Mouse (Mus musculus) intestine, embryonic 15.5 days (tissue): Measurements from ENCODE around the gene Med13l. TPM values are rescaled to one million over a fixed set of nuclear protein-coding genes. Genes with fewer than 3 reads are reported as not detected.

Experiments used
- ATAC-seq: fragments of 200-750 bp; cut with Nextera tagmentation; 2 replicates; pipeline ENCODE4 v1.8.0; 2017; ENCODE audit warnings: moderate TSS enrichment, moderate library complexity
- H3K27ac ChIP-seq: fragments of 300-500 bp; sonication (generic); 2 replicates; pipeline ENCODE4 v1.5.1; 2015; ENCODE audit warnings: mild to moderate bottlenecking, inconsistent platforms
- H3K27me3 ChIP-seq: fragments of 300-500 bp; sonication (generic); replicated peaks from 2 replicates; pipeline ENCODE4 v1.6.1; 2015; ENCODE audit warnings: inconsistent platforms
- H3K36me3 ChIP-seq: fragments of 300-500 bp; sonication (generic); 2 replicates; pipeline ENCODE4 v1.6.1; 2015; ENCODE audit warnings: inconsistent platforms
- H3K4me1 ChIP-seq: fragments of 300-500 bp; sonication (generic); replicated peaks from 2 replicates; pipeline ENCODE4 v1.6.1; 2015; ENCODE audit warnings: inconsistent platforms
- H3K4me2 ChIP-seq: fragments of 300-500 bp; sonication (generic); replicated peaks from 2 replicates; pipeline ENCODE4 v1.6.1; 2015; ENCODE audit warnings: mild to moderate bottlenecking, inconsistent platforms
- H3K4me3 ChIP-seq: fragments of 300-500 bp; sonication (generic); replicated peaks from 2 replicates; pipeline ENCODE4 v1.5.1; 2015; ENCODE audit warnings: inconsistent platforms
- H3K9ac ChIP-seq: fragments of 300-500 bp; sonication (generic); 2 replicates; pipeline ENCODE4 v1.6.1; 2015; ENCODE audit warnings: inconsistent platforms
- H3K9me3 ChIP-seq: fragments of 300-500 bp; sonication (generic); 2 replicates; pipeline ENCODE4 v1.6.1; 2016; ENCODE audit warnings: inconsistent platforms
- WGBS: fragments of 180-500 bp; shearing (Covaris S2); methylation state at CpG from one replicate; pipeline ENCODE4 v1.1.7; 2015; 5-methylcytosine and 5-hydroxymethylcytosine counted together
- polyA plus RNA-seq: library from polyadenylated mRNA; unstranded; fragments of >200 nt; fragmentation: Nextera tagmentation; extraction: Ambion mirVana; gene quantifications from 2 replicates; pipeline ENCODE4 v1.2.1, GENCODE M21; 2015

Med13l gene
- polyA plus RNA-seq, 1 experiment from 2014 or later, result 10.0 TPM

- 31% methylated on average over 9 of the region's 9 CpGs for WGBS
These were observed 142.2 kb downstream of the Med13l start for GRCm38 (mm10) chr5:118702674-118703073.

GRCm38 (mm10) chr5:118704148-118704547, 143.7 kb downstream of the Med13l start:
- H3K4me1 ChIP-seq, result peaks cover 39% of the 10 kb centered on the region
- no peaks in the 10 kb centered on the region for H3K27me3 ChIP-seq
- H3K4me2 ChIP-seq, result no peak overlapping the region
- no peaks in the 10 kb centered on the region for H3K36me3 ChIP-seq
- WGBS, result 86% methylated on average over 3 of the region's 3 CpGs
- H3K4me3 ChIP-seq, result no peak overlapping the region
- H3K9me3 ChIP-seq, result no peaks in the 10 kb centered on the region
- no peak for ATAC-seq
- H3K9ac ChIP-seq, result no peak overlapping the region
- no peak overlapping the region for H3K27ac ChIP-seq

More at GRCm38 (mm10) chr5:118702674-118703073, 142.2 kb downstream of the Med13l start:
- Histone ChIP-seq H3K27me3 (no peaks in the 10 kb centered on the region), H3K4me2 (no peak overlapping the region), H3K9me3 (no peaks in the 10 kb centered on the region), H3K36me3 (no peaks in the 10 kb centered on the region), H3K4me1 (peaks cover 29% of the 10 kb centered on the region), H3K9ac (no peak overlapping the region), H3K27ac (no peak overlapping the region), H3K4me3 (no peak overlapping the region)
- ATAC-seq, result no peak

GRCm38 (mm10) chr5:118704960-118705359, 144.5 kb downstream of the Med13l start:
- 79% methylated on average over 9 of the region's 9 CpGs for WGBS
- H3K27ac ChIP-seq, result no peak overlapping the region
- no peak for ATAC-seq
- H3K9me3 ChIP-seq, result no peaks in the 10 kb centered on the region
- no peaks in the 10 kb centered on the region for H3K36me3 ChIP-seq
- H3K27me3 ChIP-seq, result no peaks in the 10 kb centered on the region
- no peak overlapping the region for H3K4me2 ChIP-seq
- no peak overlapping the region for H3K9ac ChIP-seq
- H3K4me3 ChIP-seq, result no peak overlapping the region
- peaks cover 45% of the 10 kb centered on the region for H3K4me1 ChIP-seq

GRCm38 (mm10) chr5:118706009-118706408, 145.5 kb downstream of the Med13l start:
- WGBS, result 71% methylated on average over 6 of the region's 6 CpGs
- Histone ChIP-seq H3K4me3 (no peak overlapping the region), H3K4me1 (peaks cover 46% of the 10 kb centered on the region), H3K27ac (no peak overlapping the region), H3K4me2 (no peak overlapping the region), H3K9me3 (no peaks in the 10 kb centered on the region), H3K27me3 (no peaks in the 10 kb centered on the region), H3K36me3 (no peaks in the 10 kb centered on the region), H3K9ac (no peak overlapping the region)
- ATAC-seq, result no peak

GRCm38 (mm10) chr5:118706414-118706813, 145.9 kb downstream of the Med13l start:
- Histone ChIP-seq H3K27ac (no peak overlapping the region), H3K4me2 (no peak overlapping the region), H3K9me3 (no peaks in the 10 kb centered on the region), H3K4me1 (peaks cover 46% of the 10 kb centered on the region), H3K9ac (no peak overlapping the region), H3K36me3 (no peaks in the 10 kb centered on the region), H3K27me3 (no peaks in the 10 kb centered on the region), H3K4me3 (no peak overlapping the region)
- 57% methylated on average over 3 of the region's 3 CpGs for WGBS
- ATAC-seq, result no peak

- no peaks in the 10 kb centered on the region for H3K36me3 ChIP-seq
- H3K27me3 ChIP-seq, result no peaks in the 10 kb centered on the region
- H3K27ac ChIP-seq, result no peak overlapping the region
- no peak overlapping the region for H3K4me2 ChIP-seq
- no peak overlapping the region for H3K4me3 ChIP-seq
- H3K9me3 ChIP-seq, result no peaks in the 10 kb centered on the region
- 68% methylated on average over 5 of the region's 5 CpGs for WGBS
- ATAC-seq, result no peak
- H3K4me1 ChIP-seq, result peaks cover 42% of the 10 kb centered on the region
- H3K9ac ChIP-seq, result no peak overlapping the region
These were observed 147.0 kb downstream of the Med13l start for GRCm38 (mm10) chr5:118707501-118707900.

- Histone ChIP-seq H3K4me1 (peaks cover 34% of the 10 kb centered on the region), H3K9ac (no peak overlapping the region), H3K36me3 (no peaks in the 10 kb centered on the region), H3K27me3 (no peaks in the 10 kb centered on the region), H3K9me3 (no peaks in the 10 kb centered on the region), H3K4me3 (no peak overlapping the region), H3K27ac (peak overlapping the region; percentile 36; the same call in 1 of the 2 replicates), H3K4me2 (no peak overlapping the region)
- 49% methylated on average over 16 of the region's 16 CpGs for WGBS
- peak; percentile 74 for ATAC-seq
These were observed 147.9 kb downstream of the Med13l start for GRCm38 (mm10) chr5:118708215-118708949.

- WGBS, result 59% methylated on average over 7 of the region's 7 CpGs
- Histone ChIP-seq H3K4me3 (no peak overlapping the region), H3K9ac (no peak overlapping the region), H3K4me2 (no peak overlapping the region), H3K27ac (no peak overlapping the region), H3K36me3 (no peaks in the 10 kb centered on the region), H3K27me3 (no peaks in the 10 kb centered on the region), H3K9me3 (no peaks in the 10 kb centered on the region), H3K4me1 (peaks cover 31% of the 10 kb centered on the region)
- ATAC-seq, result no peak
These were observed 149.4 kb downstream of the Med13l start for GRCm38 (mm10) chr5:118709847-118710251.

- H3K4me3 ChIP-seq, result no peak overlapping the region
- no peaks in the 10 kb centered on the region for H3K27me3 ChIP-seq
- no peaks in the 10 kb centered on the region; the same call in 1 of the 2 replicates for H3K4me1 ChIP-seq
- 87% methylated on average over 7 of the region's 7 CpGs for WGBS
- no peak for ATAC-seq
- H3K27ac ChIP-seq, result no peak overlapping the region
- H3K9ac ChIP-seq, result no peak overlapping the region
- H3K4me2 ChIP-seq, result no peak overlapping the region
- no peaks in the 10 kb centered on the region for H3K36me3 ChIP-seq
- H3K9me3 ChIP-seq, result no peaks in the 10 kb centered on the region
These were observed 155.0 kb downstream of the Med13l start for GRCm38 (mm10) chr5:118715518-118715917.

- Histone ChIP-seq H3K9me3 (no peaks in the 10 kb centered on the region), H3K9ac (no peak overlapping the region), H3K27me3 (no peaks in the 10 kb centered on the region), H3K27ac (no peak overlapping the region), H3K4me2 (no peak overlapping the region), H3K4me3 (no peak overlapping the region), H3K36me3 (no peaks in the 10 kb centered on the region), H3K4me1 (no peaks in the 10 kb centered on the region; the same call in 1 of the 2 replicates)
- ATAC-seq, result no peak
- WGBS, result 46% methylated on average over 14 of the region's 14 CpGs
These were observed 156.1 kb downstream of the Med13l start for GRCm38 (mm10) chr5:118716295-118717271.

- Histone ChIP-seq H3K4me3 (no peak overlapping the region), H3K4me2 (no peak overlapping the region), H3K9me3 (no peaks in the 10 kb centered on the region), H3K4me1 (no peaks in the 10 kb centered on the region; the same call in 1 of the 2 replicates), H3K27me3 (no peaks in the 10 kb centered on the region), H3K36me3 (no peaks in the 10 kb centered on the region), H3K27ac (no peak overlapping the region), H3K9ac (no peak overlapping the region)
- no peak for ATAC-seq
- 76% methylated on average over 10 of the region's 10 CpGs for WGBS
These were observed 157.0 kb downstream of the Med13l start for GRCm38 (mm10) chr5:118717456-118717855.

- H3K27me3 ChIP-seq, result no peaks in the 10 kb centered on the region
- H3K9ac ChIP-seq, result no peak overlapping the region
- H3K4me1 ChIP-seq, result no peaks in the 10 kb centered on the region; the same call in 1 of the 2 replicates
- H3K4me3 ChIP-seq, result no peak overlapping the region
- WGBS, result 76% methylated on average over 6 of the region's 6 CpGs
- H3K36me3 ChIP-seq, result no peaks in the 10 kb centered on the region
- no peak overlapping the region for H3K4me2 ChIP-seq
- no peak for ATAC-seq
- no peaks in the 10 kb centered on the region for H3K9me3 ChIP-seq
- no peak overlapping the region for H3K27ac ChIP-seq
These were observed 157.6 kb downstream of the Med13l start for GRCm38 (mm10) chr5:118718070-118718469.
